Mouse (Mus musculus) kidney, adult 8-10 months (tissue): ENCODE results near the gene Tmem164.

Experiments
- DNase-seq, 2 experiments: peaks; one replicate each; pipeline ENCODE4 v3.0.0; 2022

Gene Tmem164

DNA sequence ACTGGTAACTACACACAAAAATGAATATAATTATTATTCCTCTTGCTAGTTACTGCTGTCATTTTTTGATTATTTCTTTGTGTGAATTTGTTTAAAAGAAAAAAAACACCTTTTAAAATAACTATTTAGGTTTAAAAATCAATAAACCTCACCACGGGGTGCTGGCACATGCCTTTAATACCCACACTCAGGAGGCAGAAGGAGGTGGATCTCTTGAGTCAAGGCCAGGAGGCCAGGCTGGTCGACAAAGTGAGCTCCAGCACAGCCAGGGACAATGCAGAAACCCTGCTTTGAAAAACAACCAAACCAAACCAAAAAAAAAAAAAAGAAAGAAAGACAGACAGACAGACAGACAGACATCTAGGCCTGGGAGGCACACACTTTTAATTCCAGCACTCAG, 12.1 kb downstream of the Tmem164 start:
- DNase-seq, result no peak

DNA sequence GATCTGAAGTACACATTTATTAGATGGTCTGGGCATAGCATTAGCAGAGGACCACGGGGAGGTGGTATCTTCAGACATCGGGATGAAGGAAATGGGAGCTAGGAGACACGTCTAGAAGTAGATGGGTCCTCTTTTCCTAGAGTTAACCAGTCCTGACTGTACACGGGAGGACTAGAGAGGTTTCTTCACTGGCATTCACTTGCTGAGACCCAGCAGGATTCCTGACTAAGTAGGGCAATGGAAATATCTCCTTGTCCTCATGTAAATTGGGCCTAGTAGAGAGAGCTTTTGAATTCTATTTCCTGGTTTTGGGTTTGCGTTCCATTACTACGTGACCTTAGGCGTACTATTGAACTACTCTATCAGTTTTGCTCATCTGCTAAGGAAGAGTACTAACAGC, 13.1 kb downstream of the Tmem164 start:
- DNase-seq, result no peak

DNA sequence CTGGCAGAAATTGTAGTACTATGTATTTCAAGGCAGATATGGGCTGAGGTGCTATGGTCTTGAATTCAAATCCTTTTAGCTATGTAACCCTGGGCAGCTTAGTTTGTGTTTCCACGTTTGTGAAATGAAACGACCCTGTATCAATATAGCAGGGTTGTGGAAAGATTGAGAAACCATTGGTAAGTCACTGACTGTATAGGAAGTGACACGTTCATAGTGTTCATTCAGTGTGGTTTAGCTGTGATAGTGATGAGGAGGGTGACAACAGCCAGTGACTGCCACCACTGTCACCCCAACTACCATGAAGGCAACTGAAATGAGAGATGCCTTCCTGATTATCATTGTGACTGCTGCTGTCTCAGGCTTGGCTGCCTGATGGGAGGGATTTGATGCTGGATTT, 13.7 kb downstream of the Tmem164 start:
- no peak for DNase-seq

DNA sequence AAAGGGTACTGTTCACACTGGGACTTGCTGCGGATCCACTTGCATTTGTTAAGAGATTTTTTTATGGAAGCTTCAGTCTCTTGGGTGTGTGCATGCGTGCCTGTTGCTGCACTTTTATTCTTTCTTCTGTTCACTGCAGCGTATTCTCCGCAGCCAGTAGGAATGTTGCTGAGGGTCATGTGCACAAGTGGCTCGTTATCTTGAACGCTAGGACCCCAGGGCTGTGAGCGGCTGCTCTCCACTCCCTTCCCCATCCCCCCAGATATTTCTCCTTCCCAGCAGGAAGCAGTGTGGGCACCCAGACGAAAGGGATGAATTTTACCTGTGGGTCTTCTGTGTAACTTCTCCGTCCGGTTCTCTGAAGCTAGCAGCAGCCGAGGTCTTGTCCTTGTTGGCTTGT, 15.6 kb downstream of the Tmem164 start:
- no peak for DNase-seq

DNA sequence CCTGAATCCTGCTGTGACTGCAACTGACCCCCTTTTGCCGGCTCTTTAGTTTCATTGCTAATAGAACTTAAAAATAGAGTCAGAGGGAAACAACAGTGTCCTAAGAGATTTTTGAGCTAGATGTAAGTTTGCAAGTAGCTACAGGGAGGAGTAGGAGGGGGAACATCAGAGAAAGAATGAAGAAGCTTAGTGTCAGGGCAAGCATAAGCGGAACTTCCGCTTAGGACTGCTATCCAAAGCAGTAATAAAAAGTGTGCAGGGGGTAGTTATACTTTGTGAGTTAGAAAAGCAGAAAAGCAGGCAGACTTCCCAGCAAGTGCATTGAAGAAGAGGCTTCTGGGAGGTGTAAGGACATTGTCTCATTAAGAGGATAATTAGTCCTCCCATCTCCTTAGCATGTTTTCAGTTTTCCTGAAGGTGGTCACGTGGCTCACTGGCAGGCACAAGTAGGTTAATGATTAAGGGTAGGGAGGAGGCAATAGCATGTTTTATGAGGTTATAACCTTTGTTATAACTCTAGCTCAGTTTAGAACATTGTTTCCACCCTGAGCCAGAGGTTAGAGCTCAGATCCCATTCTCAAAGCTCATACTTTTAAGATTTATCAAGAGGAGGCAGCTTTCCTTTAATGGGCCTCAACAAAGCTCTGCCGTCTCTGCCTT, 16.5 kb downstream of the Tmem164 start:
- DNase-seq, result peak; percentile 56 to 57

DNA sequence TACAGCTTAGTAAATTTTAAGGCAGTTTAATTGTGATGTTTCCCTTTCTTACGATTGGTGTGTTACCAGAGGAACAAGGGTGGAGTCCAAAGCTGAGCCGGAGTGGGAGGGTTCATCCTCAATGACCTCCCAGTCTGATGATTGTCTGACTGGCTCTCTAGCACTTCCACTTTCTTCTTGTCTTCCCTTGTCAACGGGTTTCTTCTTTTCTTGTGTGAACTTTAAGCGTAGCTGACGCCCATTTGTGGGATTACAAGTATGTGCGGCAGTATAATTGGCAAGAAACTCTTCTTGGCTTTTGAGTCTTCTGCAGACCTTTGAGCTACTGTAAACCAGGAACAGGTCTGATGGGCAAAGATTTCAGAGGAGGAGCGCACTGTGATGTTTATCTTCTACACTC, 17.0 kb downstream of the Tmem164 start:
- no peak for DNase-seq

DNA sequence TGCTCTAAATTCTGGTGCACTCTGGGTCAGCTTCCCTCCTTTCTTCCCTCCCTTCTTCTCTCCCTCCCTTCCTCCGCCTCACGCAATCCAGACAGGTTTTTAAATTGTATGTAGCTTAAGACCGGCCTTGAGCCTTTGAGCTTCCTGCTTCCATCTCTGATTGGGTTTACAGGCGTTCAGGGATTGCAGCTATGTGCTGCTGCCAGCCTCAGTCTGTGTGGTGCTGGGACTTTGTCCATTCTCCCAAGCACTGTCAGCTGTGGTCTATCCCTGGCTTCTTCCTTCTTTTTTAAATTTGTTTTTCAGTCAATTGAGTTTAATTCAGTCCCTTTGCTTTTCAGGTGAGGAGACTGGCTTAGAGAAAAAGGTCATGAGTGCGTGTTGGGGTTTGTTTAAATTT, 20.9 kb downstream of the Tmem164 start:
- no peak for DNase-seq

DNA sequence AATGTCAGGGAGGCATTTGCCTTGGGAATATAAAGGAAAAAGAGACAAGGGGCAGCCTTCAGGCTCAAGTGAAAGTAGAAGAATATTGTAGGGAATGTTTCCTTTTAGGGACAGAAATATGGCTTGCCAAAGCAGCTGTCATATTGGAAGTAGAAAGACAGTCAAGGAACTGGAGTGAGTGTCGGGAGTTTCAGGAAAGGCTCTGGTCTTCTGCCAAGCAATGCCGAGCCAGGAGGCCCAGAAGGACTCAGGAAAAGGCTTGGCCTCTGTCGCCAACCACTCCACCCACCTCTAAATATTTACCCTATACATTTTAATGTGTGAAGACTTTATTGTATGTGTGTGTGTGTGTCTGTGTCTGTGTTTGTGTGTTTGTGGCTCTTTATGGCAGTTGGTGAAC, 21.4 kb downstream of the Tmem164 start:
- no peak for DNase-seq

DNA sequence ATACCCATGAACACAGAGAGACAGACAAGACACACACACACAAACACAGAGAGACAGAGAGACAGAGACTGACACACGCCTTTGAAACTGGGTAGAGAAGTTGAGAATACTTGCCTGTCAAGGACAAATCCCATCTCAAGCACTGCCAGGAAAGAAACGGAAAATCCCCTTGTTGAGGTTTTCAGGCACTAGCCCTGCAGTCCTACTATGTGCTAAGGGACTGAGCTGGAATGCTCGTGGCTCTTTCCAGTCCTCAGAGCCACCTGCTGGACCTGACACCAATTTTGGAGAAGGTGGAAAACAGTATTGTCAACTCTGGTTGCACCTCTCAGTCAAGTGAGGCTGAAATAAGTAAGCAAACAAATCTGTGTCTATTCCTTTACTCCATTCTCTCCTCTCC, 22.7 kb downstream of the Tmem164 start:
- DNase-seq, result no peak

DNA sequence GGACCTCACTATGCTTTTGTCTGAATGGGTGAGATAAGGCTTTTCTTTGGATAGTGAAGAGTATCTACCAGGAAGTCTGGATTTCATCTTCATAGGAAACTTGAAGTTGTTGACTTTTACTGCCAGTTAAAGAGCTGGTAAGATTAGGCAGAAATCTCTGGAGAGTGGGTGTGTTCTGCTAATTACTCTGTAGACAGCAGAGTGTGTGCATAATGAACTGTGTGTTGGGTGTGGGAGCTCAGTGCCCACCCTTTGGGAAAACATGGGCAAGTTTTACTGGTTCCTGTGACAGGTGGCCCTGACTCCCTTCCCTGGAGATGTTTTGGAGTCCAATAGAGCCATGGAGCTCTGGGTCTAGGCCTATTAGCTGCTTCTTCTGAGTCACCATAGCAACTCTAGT, 27.1 kb downstream of the Tmem164 start:
- no peak for DNase-seq

DNA sequence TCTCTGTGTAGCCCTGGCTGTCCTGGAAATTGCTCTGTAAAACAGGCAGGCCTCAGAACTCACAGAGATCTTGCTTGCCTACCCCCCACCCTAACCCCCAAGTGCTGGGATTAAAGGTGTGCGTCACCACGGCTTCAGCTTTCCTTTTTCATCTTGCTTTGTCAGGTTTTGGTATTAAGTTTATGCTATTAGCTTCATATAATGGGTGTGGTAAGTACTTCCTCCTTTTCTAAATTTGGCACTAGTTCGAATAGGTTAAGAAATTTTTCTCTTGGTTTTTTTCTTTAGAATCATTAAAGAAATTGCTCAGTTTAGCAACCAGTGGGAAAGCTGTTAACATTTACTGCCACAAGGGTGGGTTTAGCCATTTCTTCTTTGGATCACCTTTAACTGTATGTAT, 34.8 kb downstream of the Tmem164 start:
- DNase-seq, result no peak

DNA sequence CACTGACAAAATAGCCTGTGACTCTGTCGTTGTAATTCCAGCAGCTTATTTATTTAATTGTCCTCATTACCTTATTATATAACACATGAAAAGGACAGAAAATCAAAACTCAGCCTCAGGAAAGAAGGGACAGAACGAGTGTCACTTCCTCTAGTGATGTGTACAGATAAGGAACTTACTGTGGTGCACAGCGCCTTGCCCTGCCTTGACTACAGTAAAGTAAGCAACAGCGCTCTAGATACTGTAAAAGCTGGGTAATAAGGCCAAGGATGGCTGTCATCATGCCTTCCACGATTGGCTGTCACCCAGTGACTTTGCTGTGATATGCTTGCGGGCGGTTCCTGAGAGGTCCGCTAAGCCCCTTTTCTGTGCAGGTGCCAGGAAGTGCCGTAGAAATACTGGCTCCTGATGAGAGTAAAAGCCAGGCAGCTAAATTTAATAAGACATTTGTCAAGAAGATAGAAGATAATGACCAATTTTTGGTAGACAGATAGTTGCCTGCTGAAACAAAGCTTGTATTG, 36.8 kb downstream of the Tmem164 start:
- DNase-seq, result no peak

DNA sequence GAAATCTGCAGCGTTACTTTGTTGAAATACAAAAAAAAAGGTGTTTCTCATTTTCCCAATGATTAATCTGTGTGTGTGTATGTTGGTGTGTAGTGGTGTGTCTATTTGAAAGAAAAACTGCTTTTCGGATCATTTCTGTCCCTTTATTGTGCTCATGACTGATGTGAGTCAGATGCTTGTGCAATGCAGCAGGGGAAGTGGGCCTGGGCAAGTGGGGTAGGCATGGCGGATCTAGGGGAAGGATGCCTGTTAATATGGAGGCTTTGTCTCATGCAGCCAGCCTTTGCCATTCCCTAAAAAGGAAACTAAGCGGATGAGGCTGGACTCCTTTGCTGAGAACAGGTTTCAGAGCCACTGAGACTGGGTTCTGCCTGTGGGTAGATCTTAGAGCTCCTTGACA, 37.6 kb downstream of the Tmem164 start:
- DNase-seq, result no peak

DNA sequence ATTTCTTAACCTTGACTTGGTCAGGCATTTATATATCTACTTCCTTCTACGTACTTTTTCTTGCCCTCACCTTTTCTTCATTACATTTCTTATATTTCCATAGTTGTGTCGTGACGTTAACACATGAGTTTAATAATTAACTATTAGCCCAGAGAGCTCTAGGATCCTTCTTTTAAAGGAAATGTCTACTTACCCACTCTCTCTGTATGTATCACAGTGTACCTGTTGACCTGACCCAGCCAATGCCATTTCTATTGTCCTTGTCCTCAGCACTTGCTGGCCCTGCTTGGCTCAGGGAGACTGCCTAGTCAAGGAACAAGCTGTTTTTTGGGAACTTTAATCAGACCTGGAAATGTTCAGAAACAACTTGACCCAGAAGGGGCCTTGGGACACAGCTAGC, 40.7 kb downstream of the Tmem164 start:
- no peak for DNase-seq

DNA sequence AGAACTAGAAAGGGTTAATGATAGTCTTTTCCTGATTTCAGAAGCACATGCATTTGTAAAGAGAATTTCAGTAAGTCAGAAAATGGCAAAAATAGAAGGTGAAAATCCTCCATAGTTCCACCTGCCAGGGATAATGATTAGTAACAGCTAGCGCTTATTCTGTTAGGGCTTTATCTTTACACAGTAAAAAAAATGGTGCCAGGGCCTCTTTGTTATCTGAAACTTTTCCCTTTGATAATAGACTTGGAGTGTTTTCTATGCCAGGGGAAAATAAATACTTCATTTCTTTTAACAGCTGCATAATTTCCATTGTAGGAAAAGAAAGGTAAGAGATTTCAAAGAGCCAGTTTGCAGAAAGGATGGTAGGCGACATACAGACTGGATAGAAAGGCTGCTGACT, 43.0 kb downstream of the Tmem164 start:
- no peak for DNase-seq

DNA sequence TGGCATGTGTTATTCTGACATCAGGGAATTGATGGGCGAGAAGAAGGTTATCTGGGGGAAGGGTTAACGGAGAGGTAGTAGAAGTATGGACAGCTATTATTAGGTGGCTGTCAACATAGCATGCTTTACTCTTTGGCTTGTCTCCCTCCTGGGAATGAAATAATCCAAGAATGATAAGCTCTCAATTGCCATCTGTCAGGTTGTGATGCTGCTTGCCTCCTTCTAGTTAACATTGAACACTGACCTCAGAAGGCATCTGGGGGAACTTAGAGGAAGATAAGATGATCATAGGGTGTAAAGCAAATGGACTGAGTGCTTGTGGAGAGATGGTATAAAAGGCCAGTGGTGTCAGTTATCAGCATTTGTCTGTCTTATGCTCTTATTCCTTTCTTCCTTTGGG, 44.4 kb downstream of the Tmem164 start:
- DNase-seq, result no peak

DNA sequence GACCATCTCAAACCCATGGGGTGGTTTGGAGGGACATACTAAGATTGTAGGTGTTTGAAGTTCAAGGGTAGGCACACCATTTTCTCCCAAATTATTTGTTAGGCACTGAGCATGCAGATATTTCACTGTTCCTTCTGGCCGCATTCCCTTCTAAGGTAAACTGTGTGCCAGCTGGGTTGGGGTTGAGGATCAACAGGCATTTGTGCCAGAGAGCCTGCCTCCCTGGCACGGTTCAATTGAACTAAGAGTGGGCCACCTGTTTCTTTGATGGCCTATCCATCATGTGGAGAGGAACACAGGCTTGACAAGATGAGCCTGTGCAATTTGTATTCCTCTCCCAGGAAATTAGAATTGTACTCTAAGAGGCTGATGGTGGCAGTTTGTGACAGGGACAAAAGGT, 45.1 kb downstream of the Tmem164 start:
- no peak for DNase-seq

DNA sequence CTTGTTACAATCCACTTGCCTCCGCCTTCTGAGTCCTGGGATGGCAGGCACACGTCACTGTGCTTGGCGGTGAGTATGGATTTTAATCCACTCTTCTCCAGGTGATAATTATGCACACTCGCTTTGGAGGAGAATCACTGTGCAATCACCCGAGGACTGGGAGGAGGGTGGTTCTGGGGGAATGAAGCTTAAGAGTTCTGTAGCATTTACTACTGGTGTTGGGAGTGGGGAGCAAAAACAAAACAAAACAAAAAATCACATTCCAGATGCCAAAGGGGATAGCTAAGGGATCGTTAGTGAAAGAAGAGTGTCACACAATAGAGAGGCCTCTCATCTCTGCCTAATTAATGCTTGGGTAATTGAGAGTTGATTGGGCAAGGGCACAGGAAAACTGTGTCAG, 46.6 kb downstream of the Tmem164 start:
- no peak for DNase-seq

DNA sequence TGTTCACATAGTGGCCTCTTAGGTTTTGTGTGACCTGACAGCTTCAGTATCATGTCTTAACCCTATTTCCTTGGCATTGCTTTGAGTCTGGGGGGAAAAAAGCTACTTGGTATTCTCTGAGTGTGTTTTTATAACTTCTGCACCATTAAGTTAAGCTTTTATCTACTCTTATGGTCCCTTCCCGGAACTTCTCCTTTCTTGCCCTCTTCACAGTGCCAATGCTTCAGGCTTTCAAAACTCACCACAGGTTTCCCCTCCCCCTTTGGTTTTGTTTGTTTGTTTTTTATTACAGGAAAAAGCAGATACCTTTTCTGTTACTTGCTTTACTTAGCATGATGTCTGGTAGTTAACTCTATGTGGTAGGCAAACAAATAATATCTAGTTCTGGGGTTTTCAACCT, 47.8 kb downstream of the Tmem164 start:
- DNase-seq, result no peak

DNA sequence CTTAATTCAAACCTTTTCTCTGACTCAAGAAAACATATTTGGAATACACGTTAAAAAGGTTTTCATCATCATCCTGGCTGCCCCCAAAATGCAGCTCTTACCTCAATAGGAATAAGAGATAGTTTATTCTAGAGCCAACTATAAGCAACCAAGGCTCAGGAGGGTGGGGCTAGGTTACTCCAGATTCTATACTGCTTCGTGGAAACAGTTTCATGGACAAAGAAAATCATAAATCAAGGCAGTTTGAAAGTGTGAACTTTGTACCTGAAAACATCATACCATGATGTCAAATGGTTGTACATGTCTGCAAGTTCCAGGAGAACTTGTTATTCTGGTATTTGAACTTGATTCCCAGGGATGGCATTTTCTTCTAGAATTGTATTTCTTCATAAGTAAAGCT, 48.3 kb downstream of the Tmem164 start:
- DNase-seq, result no peak

DNA sequence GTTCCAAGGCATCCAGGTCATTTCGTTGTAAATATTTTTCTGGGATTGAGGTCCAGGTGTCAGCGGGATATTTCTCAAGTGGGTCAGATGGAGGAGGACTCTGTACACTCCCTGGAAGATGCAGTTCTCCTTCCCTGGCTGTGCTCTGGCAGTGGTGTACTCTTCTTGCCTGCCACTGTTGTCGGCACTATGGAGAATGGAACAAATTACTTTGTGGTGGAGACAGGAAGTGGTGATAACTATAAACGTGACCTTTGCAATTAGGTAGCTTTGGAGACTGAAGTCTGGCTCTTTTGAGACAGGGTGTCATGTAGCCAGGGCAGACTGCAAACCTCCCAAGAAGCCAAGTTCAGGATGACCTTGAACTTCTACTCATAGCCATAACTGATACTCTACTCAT, 55.9 kb downstream of the Tmem164 start:
- DNase-seq, result no peak

DNA sequence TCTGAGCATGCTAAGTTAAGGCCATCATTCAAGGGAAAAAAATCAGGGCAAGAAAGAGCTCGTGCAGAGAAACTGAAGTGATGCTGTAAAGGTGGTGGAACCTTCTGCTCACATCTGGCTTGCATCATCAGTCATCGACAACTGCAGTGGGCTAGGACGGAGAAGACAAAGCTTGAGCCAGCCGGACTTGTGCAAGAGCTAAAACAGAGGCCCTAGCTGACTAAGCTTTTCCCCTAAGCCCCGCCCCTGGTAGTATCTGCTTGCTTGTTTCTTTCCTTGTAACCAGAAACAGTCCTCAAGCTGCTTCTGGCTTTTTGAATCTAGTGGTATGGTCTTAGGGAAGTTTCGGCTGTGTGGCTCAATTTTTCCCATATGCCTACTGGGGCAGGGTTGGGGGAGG, 56.5 kb downstream of the Tmem164 start:
- no peak for DNase-seq

DNA sequence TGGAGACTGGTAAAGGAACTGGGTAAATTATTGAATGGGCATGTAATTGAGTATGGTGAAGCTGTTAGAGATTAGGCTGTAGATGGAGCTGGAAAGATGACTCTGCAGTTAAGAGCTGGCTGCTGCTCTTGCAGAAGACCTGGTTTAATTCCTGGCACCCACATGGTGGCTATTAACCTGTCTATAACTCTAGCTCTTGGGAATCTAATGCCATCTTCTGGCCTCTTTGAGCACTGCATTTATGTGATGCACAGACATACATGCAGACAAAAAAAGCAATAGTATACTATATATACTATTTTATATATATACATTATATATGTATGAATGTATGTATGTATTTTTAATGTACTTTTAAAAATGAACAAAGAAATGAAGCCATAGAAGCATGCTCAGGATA, 66.2 kb downstream of the Tmem164 start:
- DNase-seq, result no peak

DNA sequence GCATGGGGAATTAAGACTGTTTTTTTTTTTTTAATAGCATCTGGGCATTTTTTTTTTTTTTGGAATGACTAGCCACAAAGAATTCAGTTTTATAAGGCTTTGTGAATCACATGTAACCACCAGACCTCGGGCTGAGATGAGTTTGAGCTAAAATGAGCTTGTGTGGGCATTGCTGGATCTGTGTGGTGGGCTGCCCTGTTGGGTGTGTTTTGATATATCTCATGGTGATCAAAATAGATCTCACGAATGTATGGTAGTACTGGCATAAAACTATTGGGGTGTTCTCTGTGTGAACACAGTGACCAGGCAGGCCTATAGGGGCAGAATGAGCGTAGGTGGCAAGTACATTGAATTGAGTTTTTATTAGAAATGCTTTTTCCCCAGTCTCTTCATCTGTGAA, 67.4 kb downstream of the Tmem164 start:
- no peak for DNase-seq

DNA sequence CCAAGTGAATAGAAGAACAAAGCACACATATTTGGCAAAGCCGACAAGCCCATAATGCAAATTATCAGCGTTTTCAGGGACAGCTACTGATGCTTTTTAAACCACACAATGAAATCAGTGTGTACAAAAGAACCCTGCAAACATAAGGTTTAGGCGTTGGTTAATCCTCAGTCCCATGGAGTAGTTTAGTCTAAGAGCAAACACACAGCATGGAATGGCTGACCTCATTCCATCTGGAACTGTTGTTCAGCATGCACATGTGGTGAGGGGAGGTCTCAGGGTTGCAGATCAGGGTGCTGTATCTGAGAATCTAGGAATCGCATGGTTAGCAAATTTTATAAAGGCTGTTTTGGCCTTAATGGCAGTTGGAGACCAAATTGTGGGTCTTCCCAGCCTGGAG, 69.6 kb downstream of the Tmem164 start:
- DNase-seq, result no peak

DNA sequence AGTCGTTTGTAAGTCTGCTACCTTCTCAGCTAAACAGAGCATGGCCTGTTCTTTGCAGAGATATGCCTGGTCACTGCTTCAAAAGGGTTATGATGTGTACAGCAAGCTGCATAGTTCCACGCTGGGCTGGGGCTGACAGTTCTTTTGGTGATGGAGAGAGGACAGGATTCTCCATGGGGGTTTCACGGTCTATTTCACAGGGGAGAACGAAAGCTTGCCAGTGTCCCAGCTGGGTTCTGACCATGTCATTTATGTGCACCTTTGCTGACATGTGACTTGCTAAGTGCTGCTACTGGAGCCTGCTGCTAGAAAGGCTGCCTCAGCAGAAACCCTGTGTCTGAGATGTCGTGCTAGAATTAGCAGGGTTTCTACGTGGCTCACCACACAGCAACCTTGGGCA, 74.3 kb downstream of the Tmem164 start:
- DNase-seq, result no peak
